Mouse (Mus musculus) E14TG2a.4 (cell line): Measurements from ENCODE around the gene Qser1.

Experiments
- CTCF ChIP-seq: conservative IDR thresholded peaks from 2 replicates; pipeline ENCODE4 v1.5.1; 2014; ENCODE audit warnings: low read length
- NANOG ChIP-seq: IDR thresholded peaks from 2 replicates; pipeline ENCODE4 v1.6.1; 2014; ENCODE audit warnings: borderline replicate concordance, low read length, mixed read lengths
- POU5F1 ChIP-seq: IDR thresholded peaks from 2 replicates; pipeline ENCODE4 v1.6.1; 2014; ENCODE audit warnings: low read length, borderline replicate concordance

DNA sequence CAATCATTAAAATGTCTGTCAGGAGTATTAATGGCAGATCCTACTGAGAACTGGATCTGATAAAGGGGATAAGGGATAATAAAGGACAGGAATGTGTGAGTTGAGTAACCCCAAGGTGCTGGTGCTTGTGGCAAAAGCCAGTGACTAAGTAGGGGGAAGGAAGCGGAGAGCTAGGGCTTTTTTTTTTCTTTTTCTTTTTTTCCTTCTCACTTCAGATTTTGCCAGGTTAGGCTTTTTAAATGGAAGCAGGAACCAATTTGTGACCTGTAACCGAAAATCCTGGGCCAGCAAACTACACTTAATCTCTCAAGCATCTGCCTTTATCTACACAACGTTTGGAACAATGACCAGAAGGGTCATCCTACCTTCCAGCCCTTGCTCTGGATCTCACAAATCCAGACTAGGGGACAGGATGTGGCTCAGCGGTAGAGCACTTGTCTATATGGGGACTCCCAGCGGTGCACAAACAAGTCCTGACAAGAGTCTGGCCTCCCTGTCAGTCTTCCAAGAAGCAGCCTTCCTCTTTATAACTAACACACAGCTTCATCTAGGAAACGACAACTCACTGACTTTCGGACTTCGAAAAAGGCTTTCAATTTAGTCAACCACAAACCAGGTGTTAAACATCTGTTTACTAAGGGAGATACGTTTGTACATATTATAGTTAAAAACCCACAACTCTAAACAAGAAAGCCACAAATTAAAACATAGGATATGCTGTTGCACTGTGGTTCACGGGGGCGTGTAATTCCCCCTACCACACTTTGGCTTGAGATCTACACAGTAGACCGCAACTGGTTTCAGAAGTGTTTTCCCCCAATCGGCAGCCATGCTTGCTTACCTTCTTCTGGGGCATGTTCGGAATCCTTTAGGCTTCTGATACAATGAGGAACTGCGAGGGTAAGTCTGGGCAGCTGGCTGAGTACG, 31.9 kb upstream of the Qser1 start:
- TF ChIP-seq CTCF (no peak), POU5F1 (no peak), NANOG (no peak)
